Mouse (Mus musculus) lung, postnatal 0 days (tissue): ENCODE results near the gene Nifk. TPM values are rescaled to one million over a fixed set of nuclear protein-coding genes. Genes with fewer than 3 reads are reported as not detected.
A peak's percentile ranks its signal among the peaks of the same experiment; 100 is the strongest.

Experiments
- ATAC-seq: fragments of 200-750 bp; cut with Nextera tagmentation; 2 replicates; pipeline ENCODE4 v1.8.0; 2017; ENCODE audit warnings: moderate library complexity
- DNase-seq: peaks from one replicate; pipeline ENCODE4 v3.0.0-alpha.2; 2016; ENCODE audit warnings: low spot score
- H3K27ac ChIP-seq: fragments of 300-500 bp; sonication (generic); 2 replicates; pipeline ENCODE4 v1.5.1; 2014; ENCODE audit warnings: antibody characterized with exemption, mild to moderate bottlenecking, low read length, mixed read lengths
- H3K27me3 ChIP-seq: fragments of 300-500 bp; sonication (generic); replicated peaks from 2 replicates; pipeline ENCODE4 v1.6.1; 2014; ENCODE audit warnings: low read length, mixed read lengths; ENCODE audit not compliant: insufficient read depth
- H3K36me3 ChIP-seq: fragments of 300-500 bp; sonication (generic); 2 replicates; pipeline ENCODE4 v1.6.1; 2014; ENCODE audit warnings: low read length, mixed read lengths; ENCODE audit not compliant: insufficient read depth
- H3K4me1 ChIP-seq: fragments of 300-500 bp; sonication (generic); 2 replicates; pipeline ENCODE4 v1.6.1; 2014; ENCODE audit warnings: antibody characterized with exemption, low read depth, low read length, mixed read lengths; ENCODE audit not compliant: insufficient read depth
- H3K4me2 ChIP-seq: fragments of 300-500 bp; sonication (generic); replicated peaks from 2 replicates; pipeline ENCODE4 v1.6.1; 2014; ENCODE audit warnings: low read depth, mild to moderate bottlenecking, low read length, moderate library complexity, mixed read lengths
- H3K4me3 ChIP-seq: fragments of 300-500 bp; sonication (generic); 2 replicates; pipeline ENCODE4 v1.5.1; 2014; ENCODE audit warnings: low read depth, low read length
- H3K9ac ChIP-seq: fragments of 300-500 bp; sonication (generic); replicated peaks from 2 replicates; pipeline ENCODE4 v1.6.1; 2014; ENCODE audit warnings: low read depth, mild to moderate bottlenecking
- H3K9me3 ChIP-seq: fragments of 300-500 bp; sonication (generic); 2 replicates; pipeline ENCODE4 v1.6.1; 2016; ENCODE audit warnings: low read length, mixed read lengths
- CTCF ChIP-seq: IDR thresholded peaks from 2 replicates; pipeline ENCODE4 v1.5.1; 2016; ENCODE audit warnings: antibody characterized with exemption, mild to moderate bottlenecking
- EP300 ChIP-seq: IDR thresholded peaks from 2 replicates; pipeline ENCODE4 v1.6.1; 2016; ENCODE audit warnings: antibody characterized with exemption, mild to moderate bottlenecking, control low read depth
- WGBS: fragments of 180-500 bp; shearing (Covaris S2); extraction: QIAGEN DNeasy Blood & Tissue Kit; methylation state at CpG from one replicate; pipeline ENCODE4 v1.1.7; 2014; 5-methylcytosine and 5-hydroxymethylcytosine counted together
- polyA plus RNA-seq: library from polyadenylated mRNA; unstranded; fragments of >200 nt; fragmentation: Nextera tagmentation; extraction: Ambion mirVana; gene quantifications from 2 replicates; pipeline ENCODE4 v1.2.1, GENCODE M21; 2015

The Nifk gene
- polyA plus RNA-seq, 1 experiment from 2014 or later: 30.7 TPM

- H3K27me3 ChIP-seq: no peaks in the 10 kb centered on the region
- no peak overlapping the region for H3K4me2 ChIP-seq
- no peaks in the 10 kb centered on the region for H3K4me1 ChIP-seq
- H3K36me3 ChIP-seq: peaks cover 19% of the 10 kb centered on the region; the same call in 1 of the 2 replicates
- DNase-seq (no peak), ATAC-seq (no peak)
- H3K9me3 ChIP-seq: no peaks in the 10 kb centered on the region
- no peak overlapping the region for H3K4me3 ChIP-seq
- TF ChIP-seq EP300 (no peak), CTCF (peak; percentile 45)
- H3K27ac ChIP-seq: no peak overlapping the region
- no peak overlapping the region for H3K9ac ChIP-seq
Measured at GRCm38 (mm10) chr1:118335847-118336246, 14.2 kb downstream of the Nifk start.

- Histone ChIP-seq H3K9me3 (no peaks in the 10 kb centered on the region), H3K27ac (no peak overlapping the region), H3K4me3 (no peak overlapping the region), H3K9ac (no peak overlapping the region), H3K4me1 (no peaks in the 10 kb centered on the region), H3K36me3 (peaks cover 6% of the 10 kb centered on the region; the same call in 1 of the 2 replicates), H3K4me2 (no peak overlapping the region), H3K27me3 (no peaks in the 10 kb centered on the region)
- DNase-seq (no peak), ATAC-seq (no peak)
- WGBS: 65% methylated on average over 5 of the region's 5 CpGs
- TF ChIP-seq CTCF (no peak), EP300 (no peak)
Measured at GRCm38 (mm10) chr1:118337921-118338320, 16.3 kb downstream of the Nifk start.

- Histone ChIP-seq H3K9me3 (no peaks in the 10 kb centered on the region), H3K36me3 (no peaks in the 10 kb centered on the region), H3K27ac (no peak overlapping the region), H3K9ac (no peak overlapping the region), H3K27me3 (no peaks in the 10 kb centered on the region), H3K4me1 (no peaks in the 10 kb centered on the region), H3K4me3 (no peak overlapping the region), H3K4me2 (no peak overlapping the region)
- ATAC-seq (peak; percentile 55), DNase-seq (peak; percentile 34)
- TF ChIP-seq EP300: no peak
- TF ChIP-seq CTCF: peak; percentile 44
- WGBS: 29% methylated on average over 6 of the region's 6 CpGs
Measured at GRCm38 (mm10) chr1:118343649-118344435, 22.2 kb downstream of the Nifk start.

- Histone ChIP-seq H3K9ac (no peak overlapping the region), H3K36me3 (no peaks in the 10 kb centered on the region), H3K4me3 (no peak overlapping the region), H3K4me2 (no peak overlapping the region), H3K27ac (no peak overlapping the region), H3K4me1 (no peaks in the 10 kb centered on the region), H3K27me3 (no peaks in the 10 kb centered on the region), H3K9me3 (no peaks in the 10 kb centered on the region)
- DNase-seq (no peak), ATAC-seq (no peak)
- no peak for TF ChIP-seq EP300
- TF ChIP-seq CTCF: no peak
- 87% methylated on average over 3 of the region's 3 CpGs for WGBS
Measured at GRCm38 (mm10) chr1:118349922-118350321, 28.3 kb downstream of the Nifk start.

- H3K27me3 ChIP-seq: no peaks in the 10 kb centered on the region
- H3K4me3 ChIP-seq: no peak overlapping the region
- no peak for TF ChIP-seq EP300
- TF ChIP-seq CTCF: no peak
- no peak overlapping the region for H3K27ac ChIP-seq
- DNase-seq (no peak), ATAC-seq (no peak)
- 55% methylated on average over 6 of the region's 6 CpGs for WGBS
- H3K4me1 ChIP-seq: no peaks in the 10 kb centered on the region
- H3K9me3 ChIP-seq: no peaks in the 10 kb centered on the region
- no peak overlapping the region for H3K9ac ChIP-seq
- H3K4me2 ChIP-seq: no peak overlapping the region
- H3K36me3 ChIP-seq: no peaks in the 10 kb centered on the region
Measured at GRCm38 (mm10) chr1:118359071-118359761, 37.6 kb downstream of the Nifk start.

GRCm38 (mm10) chr1:118367970-118368369 is 46.3 kb downstream of the Nifk start:
- Histone ChIP-seq H3K36me3 (no peaks in the 10 kb centered on the region), H3K9ac (no peak overlapping the region), H3K4me2 (no peak overlapping the region), H3K27me3 (no peaks in the 10 kb centered on the region), H3K4me1 (no peaks in the 10 kb centered on the region), H3K4me3 (no peak overlapping the region), H3K9me3 (no peaks in the 10 kb centered on the region), H3K27ac (no peak overlapping the region)
- no peak for TF ChIP-seq EP300
- TF ChIP-seq CTCF: peak; percentile 50
- WGBS: 77% methylated on average over 1 of the region's 1 CpGs
- no peak for ATAC-seq
- DNase-seq: peak; percentile 19
